In the genomic region with DNA sequence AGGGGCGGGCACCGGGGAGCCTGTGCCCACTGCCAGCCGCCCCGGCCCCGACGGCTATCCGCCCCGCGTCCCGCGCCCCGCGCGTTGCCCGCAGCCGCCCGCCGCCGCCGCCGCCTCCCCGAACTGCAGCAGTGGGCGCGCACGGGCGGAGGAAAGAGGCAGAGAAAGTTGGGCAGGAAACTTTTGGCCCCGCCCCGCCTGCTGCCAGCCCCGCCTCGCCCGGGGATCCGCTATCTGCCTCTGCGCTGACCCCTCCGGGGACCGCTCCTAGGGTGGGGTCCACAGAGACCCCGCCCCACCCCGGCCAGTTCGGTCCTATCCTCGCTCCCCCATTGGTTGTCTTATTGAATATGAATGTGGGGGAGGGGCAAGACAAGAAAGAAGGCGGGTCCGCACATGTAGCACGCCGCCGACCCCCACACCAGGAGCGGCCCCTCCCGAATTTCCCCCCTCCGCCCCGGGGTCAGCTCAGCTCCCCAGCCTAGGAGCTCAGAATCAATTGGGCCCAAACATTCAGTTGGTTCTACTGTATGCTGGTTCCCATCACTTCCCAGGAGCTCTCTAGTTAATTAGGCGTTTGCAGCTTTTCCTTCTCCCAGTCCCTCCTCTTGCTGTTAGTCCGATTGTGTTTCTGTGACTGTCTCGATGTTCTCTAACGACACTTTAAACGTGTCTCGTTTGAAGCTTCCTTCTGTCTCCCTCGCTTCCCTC, we compare ENCODE assay signal across 8 mouse cellular contexts. TPM values are rescaled to one million over a fixed set of nuclear protein-coding genes. Genes with fewer than 3 reads are reported as not detected.
DNase-seq lines count a peak whose midpoint lies in the region; ATAC-seq and TF ChIP-seq lines count a peak whose summit lies in the region.

A gene (minus strand): TSS at position 125 of the 711 bp plus-strand sequence.

- peak within 1 kb of the TSS; percentile 68 for H3K4me3 ChIP-seq in hindbrain, postnatal 0 days (ENCODE audit: low read length)

- H3K36me3 ChIP-seq in hindbrain, postnatal 0 days (ENCODE audit: insufficient read depth, low read length): no peaks in the 10 kb centered on the region

- H3K4me2 ChIP-seq in hindbrain, postnatal 0 days (ENCODE audit: low read depth, low read length): peak within 1 kb of the TSS; percentile 98

- no peaks in the 10 kb centered on the region for H3K27me3 ChIP-seq in hindbrain, postnatal 0 days (ENCODE audit: insufficient read depth, low read length)

- DNase-seq in R1 (ENCODE audit: low read depth, low spot score): peak; percentile 98
- peak; percentile 39 to 65 for DNase-seq in cerebellum, postnatal 25 days
- peak; percentile 93 to 94 for DNase-seq in gastrocnemius, adult 8-10 months (ENCODE audit: low spot score in 2 of 2)
- peak; percentile 91 for DNase-seq in hindbrain, postnatal 0 days (ENCODE audit: low spot score)
- DNase-seq in left cerebral cortex, adult 18-20 months (ENCODE audit: low spot score in 2 of 2): peak; percentile 69 to 78
- DNase-seq in lung, postnatal 4 days: peak; percentile 94 to 97
- DNase-seq in right cerebral cortex, adult 18-20 months: peak; percentile 80
- peak; percentile 66 for DNase-seq in urinary bladder, postnatal 10 days (ENCODE audit: low spot score)

- H3K27ac ChIP-seq in hindbrain, postnatal 0 days: peak within 1 kb of the TSS; percentile 90

- H3K4me1 ChIP-seq in hindbrain, postnatal 0 days (ENCODE audit: insufficient read depth, low read length): peaks cover 4% of the 10 kb centered on the region; the same call in 1 of the 2 replicates

- no peaks in the 10 kb centered on the region for H3K9me3 ChIP-seq in hindbrain, postnatal 0 days (ENCODE audit: low read length)

- 1% methylated on average over 35 of the region's 55 CpGs for WGBS in hindbrain, postnatal 0 days

- ATAC-seq in hindbrain, postnatal 0 days: peak; percentile 83

- TF ChIP-seq CTCF in hindbrain, postnatal 0 days (IDR thresholded peaks at IDR 0.05; ENCODE audit: low read depth): no peak

- peak within 1 kb of the TSS; percentile 74 for H3K9ac ChIP-seq in hindbrain, postnatal 0 days (replicated peaks; ENCODE audit: low read length)

RNA-seq across cellular contexts. Expression of the gene that starts here (rescaled TPM):
- total RNA-seq in gastrocnemius, adult 8-10 months (2022): 10 to 100 TPM; 54.4 to 82.7 (median 64.0) TPM
- total RNA-seq in hindbrain, postnatal 0 days (2014; rRNA removed): 34.4 and 39.3 TPM in 2 replicates
- 19.7 and 20.4 TPM in 2 replicates for polyA plus RNA-seq in hindbrain, postnatal 0 days (2015; fragmentation: Nextera tagmentation; extraction: Ambion mirVana)
- total RNA-seq in left cerebral cortex, adult 18-20 months (2021): 10 to 100 TPM; 47.4 to 47.7 TPM

Comparison
In these comparisons a context has a peak if more than half of its experiments do, and no peak if none do; other contexts are left out.
1. Peak in every context shown above with its lines: DNase-seq, ATAC-seq, H3K4me3 ChIP-seq and H3K27ac ChIP-seq.